Mouse (Mus musculus): ENCODE measurements around the gene Palm2.

The Palm2 gene

DNA sequence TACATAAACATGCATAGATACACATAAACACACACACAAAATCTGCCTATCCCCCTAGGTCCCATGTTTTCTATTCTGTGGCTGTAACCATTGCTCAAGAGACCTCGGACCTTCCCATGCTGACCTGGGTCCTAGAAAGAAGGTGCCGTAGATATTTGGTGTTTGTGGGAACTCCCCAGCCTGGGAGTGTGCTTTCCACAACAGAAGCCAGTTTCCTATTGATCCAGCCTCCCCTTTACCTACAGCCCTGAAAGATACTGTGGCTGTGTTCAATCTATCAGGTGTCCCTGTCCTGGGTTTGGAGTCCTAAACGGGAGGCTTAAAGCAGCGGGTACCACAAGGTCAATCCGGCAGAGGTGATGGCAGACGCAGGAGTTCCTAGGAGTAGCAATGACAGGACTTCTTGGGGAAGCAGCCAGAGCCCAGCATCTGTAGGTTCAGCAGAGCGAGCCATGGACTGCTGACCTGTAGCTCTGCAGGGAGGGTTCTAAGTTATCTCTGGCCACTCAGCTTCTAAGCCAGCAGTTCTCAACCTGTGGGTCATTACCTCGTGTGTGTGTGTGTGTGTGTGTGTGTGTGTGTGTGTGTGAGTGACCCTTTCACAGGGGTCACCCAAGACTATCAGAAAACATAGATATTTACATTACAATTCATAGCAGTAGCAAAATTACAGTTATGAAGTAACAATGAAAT is 79.3 kb downstream of the Palm2 start:
- no peak for DNase-seq (ENCODE audit: extremely low spot score, low read depth, low spot score)

- no peak for DNase-seq (ENCODE audit: extremely low spot score, low read depth, low spot score)
Observed at GRCm38 (mm10) chr4:57514003-57514937, 80.2 kb downstream of the Palm2 start.

DNA sequence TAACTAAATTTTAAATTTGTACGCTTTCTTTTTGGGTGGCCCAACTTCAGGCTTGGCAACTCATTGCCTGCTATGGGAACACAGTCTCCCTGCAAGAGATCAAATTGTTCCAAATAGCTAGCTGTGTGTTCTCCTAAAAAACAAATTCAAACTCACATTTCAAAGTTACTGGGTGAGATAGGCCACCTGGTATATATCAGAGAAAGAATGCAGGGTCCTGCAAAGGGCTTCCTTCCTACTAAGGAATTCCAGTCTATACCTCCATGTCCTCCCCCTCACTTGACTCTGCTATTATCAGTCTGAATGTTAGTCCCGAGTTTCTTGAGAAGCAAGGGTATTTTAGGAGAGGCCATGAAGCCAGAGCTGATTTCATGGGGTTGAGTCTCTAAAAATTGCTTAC is 81.3 kb downstream of the Palm2 start:
- no peak for DNase-seq (ENCODE audit: extremely low spot score, low read depth, low spot score)

GRCm38 (mm10) chr4:57523456-57523855 is 89.4 kb downstream of the Palm2 start:
- no peak for DNase-seq (ENCODE audit: extremely low spot score, low read depth, low spot score)

- no peak for DNase-seq (ENCODE audit: extremely low spot score, low read depth, low spot score)
Observed at GRCm38 (mm10) chr4:57524461-57524860, 90.4 kb downstream of the Palm2 start.

GRCm38 (mm10) chr4:57525221-57526011 is 91.4 kb downstream of the Palm2 start:
- DNase-seq (ENCODE audit: extremely low spot score, low read depth, low spot score) = no peak

GRCm38 (mm10) chr4:57528296-57528695 is 94.2 kb downstream of the Palm2 start:
- no peak for DNase-seq (ENCODE audit: extremely low spot score, low read depth, low spot score)

GRCm38 (mm10) chr4:57533686-57534085 is 99.6 kb downstream of the Palm2 start:
- no peak for DNase-seq (ENCODE audit: extremely low spot score, low read depth, low spot score)

GRCm38 (mm10) chr4:57534232-57534631 is 100.2 kb downstream of the Palm2 start:
- DNase-seq (ENCODE audit: extremely low spot score, low read depth, low spot score) = no peak

GRCm38 (mm10) chr4:57535087-57535486 is 101.0 kb downstream of the Palm2 start:
- DNase-seq (ENCODE audit: extremely low spot score, low read depth, low spot score) = no peak

DNA sequence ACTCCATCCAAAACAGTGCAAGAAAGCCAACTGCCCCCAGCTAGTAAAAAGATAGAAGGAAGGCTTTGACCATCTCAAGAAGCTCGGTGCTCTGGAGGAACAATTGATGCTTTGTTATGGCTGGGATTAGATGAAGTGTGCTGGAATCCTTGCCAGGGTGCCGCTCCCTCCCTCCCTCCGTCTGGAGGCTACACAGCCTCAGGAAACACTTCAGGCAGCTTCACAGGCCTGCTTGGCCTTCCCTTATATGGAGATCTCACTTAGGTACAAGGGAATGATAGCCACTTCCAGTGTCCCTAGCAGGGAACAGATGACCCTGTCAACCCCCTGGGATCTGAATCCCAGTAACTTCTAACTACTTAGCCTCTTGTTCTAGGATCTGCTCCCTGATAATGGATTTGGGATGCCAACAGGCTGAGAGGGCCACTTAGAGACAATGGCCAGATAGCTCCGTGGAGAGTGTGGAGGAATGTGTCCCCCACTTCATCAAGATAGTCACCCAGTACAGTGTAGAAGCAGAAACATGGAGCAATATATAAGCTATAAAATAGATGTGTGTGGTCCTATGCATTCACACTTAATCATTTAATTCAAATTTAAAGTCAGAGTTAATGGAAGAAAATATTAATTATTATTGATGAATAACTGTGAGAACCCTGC is 104.1 kb downstream of the Palm2 start:
- no peak for DNase-seq (ENCODE audit: extremely low spot score, low read depth, low spot score)

DNA sequence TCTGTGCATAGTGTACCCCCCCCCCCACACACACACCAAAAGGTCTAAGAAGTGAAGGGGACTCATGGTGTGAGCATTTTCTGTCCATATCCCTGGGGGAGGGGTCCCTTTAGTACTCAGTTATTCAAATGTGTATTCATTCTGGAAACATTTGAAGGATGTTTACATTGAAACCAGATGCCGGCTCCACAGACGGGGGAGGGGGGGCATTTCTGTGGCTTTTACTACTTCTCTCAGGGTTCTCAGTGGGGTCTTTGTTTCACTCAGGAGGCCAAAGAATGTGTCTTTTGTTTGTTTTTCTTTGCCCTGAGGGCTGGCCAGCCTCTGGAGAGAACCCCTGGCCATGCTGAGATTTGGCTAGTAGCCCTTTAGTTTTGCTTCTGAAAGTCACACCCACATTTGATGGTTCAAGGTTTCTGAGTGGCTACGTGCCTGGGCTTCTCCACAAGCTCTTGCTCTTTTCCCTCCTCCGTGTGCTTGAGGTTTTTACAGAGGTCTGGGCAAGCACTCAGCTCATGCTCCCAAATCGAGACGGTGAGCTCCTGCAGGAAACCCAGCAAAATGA is 109.7 kb downstream of the Palm2 start:
- DNase-seq (ENCODE audit: extremely low spot score, low read depth, low spot score) = peak; percentile 63

- no peak for DNase-seq (ENCODE audit: extremely low spot score, low read depth, low spot score)
Observed at GRCm38 (mm10) chr4:57547785-57548184, 113.7 kb downstream of the Palm2 start.

- DNase-seq (ENCODE audit: extremely low spot score, low read depth, low spot score) = no peak
Observed at GRCm38 (mm10) chr4:57550216-57550615, 116.2 kb downstream of the Palm2 start.

- DNase-seq (ENCODE audit: extremely low spot score, low read depth, low spot score) = no peak
Observed at GRCm38 (mm10) chr4:57557102-57557501, 123.1 kb downstream of the Palm2 start.

DNA sequence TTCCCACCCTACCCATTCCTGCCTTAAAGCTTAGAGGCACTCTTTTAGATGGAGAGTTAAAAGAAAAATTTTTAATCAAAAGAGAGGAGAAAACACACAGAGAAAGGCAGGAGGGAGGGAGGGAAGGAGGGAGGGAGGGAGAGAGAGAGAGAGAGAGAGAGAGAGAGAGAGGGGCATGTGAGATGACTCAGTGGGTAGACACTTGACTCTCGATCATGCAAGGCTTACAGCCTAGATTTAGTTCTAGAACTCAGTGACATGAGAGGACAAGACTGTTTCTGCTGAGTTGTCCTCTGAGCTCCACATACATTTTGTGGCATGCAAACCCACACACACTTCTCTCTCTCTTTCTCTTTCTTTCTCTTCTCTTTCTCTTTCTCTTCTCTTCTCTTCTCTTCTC is 125.4 kb downstream of the Palm2 start:
- no peak for DNase-seq (ENCODE audit: extremely low spot score, low read depth, low spot score)

DNA sequence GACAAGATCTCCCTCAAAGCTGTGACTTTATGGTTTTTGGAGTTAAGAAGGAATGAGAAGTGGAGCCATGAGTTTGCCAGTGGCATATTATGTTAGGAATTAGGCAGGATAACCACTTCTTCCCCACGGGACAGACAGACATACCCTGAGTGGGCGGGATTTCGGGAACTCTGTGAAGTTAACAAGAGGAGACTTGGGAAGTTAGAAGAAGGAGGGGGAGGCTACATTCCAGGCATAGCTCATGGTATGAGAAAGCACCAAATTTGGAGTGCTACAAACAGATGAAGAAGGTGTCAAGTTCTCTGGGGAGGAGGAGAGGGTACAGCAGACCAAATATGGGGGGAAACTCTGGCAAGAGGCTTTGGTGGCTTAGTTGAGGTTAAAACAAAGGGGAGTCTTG is 126.0 kb downstream of the Palm2 start:
- DNase-seq (ENCODE audit: extremely low spot score, low read depth, low spot score) = no peak

GRCm38 (mm10) chr4:57561055-57561454 is 127.0 kb downstream of the Palm2 start:
- DNase-seq (ENCODE audit: extremely low spot score, low read depth, low spot score) = no peak

DNA sequence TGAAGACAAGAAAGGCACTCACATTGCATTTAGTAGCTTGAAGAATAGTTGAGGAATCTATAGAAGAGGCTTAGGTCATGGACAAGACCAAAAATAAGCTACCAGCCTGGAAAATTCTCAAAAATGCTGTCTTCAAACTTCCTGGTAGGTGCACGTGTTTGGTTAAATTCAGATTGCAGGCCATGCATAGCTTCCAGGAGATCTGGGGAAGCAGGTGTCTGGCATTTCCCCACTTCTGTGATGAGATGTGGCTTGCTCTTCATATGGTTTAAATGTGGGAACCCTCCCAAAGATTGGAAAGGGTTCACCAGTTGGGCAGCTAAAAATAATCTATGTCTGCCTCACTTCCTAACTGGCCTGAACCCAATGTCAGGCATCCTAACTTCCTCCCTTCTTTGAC is 131.2 kb downstream of the Palm2 start:
- no peak for DNase-seq (ENCODE audit: extremely low spot score, low read depth, low spot score)

DNA sequence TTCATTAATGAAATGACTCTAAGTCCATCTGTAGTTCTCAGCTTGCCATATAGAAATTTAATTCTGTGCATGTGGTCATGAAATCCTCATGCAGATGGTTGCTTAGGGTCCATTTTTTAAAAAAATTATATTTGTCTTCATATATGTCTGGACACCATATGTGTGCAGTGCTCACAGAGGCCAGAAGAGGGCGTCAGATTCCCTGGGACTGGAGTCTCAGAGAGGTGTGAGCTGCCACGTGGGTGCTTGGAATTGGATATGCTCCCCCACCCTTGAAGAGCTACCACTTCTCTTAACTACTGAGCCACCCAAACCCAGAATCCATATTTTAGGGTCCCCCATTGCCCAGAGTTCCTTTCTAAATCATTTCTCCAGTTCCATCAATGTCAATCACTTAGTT is 131.8 kb downstream of the Palm2 start:
- DNase-seq (ENCODE audit: extremely low spot score, low read depth, low spot score) = no peak

Data from hindlimb bud, embryonic 11.5 days (tissue).